Mouse (Mus musculus) embryo, embryonic 11.5 days (tissue): ENCODE results near the gene Phox2a.

Experiments
- DNase-seq: peaks from one replicate; pipeline ENCODE4 v3.0.0-alpha.2; 2012; ENCODE audit warnings: low read depth, low spot score

The Phox2a gene

DNA sequence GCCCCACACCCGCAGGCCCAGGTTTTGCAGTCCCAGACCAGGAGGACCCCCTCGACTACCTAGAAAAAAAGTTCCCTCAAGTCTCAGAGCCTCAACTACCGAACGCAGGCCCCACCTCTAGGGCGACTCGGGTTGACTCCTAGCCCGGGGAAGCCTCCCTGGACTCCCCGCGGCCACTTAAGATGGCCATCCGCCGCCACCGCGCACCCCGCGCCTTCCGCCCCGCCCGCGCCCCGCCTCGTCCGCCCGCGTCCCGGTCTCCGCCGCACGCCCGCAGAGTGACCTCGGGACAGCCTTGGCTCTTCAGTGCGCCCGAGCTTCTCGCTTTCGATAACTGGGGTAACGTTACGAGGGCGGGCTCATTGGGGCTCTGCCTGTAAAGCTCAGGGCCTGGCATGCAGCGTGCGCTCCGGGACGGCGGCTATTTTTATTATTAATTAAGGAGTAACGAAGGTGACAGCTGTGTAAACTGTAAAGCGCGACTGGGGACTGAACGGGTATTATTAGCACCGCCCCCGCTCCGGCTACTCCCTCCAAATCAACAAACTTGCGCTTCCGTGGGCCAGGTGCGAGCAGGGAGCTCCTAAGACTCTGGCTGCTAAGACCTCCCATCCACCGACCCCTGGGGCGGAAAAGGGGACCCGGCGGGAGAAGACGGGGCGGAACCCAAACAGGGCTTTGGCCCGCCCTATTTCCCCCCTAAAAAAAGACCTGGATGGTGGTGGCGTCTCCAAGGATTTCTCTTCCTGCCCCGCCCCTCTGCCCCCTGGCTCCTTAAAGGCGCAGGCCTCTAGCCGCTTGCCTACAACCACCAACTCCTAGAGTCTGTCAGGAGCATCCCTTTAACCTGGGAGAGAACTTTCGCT is 19.7 kb downstream of the Phox2a start, which contains the start of gene Inppl1:
TSS of gene Inppl1 (minus strand) at position 624 of the 866 bp plus-strand sequence.
- DNase-seq: peak; percentile 80

DNA sequence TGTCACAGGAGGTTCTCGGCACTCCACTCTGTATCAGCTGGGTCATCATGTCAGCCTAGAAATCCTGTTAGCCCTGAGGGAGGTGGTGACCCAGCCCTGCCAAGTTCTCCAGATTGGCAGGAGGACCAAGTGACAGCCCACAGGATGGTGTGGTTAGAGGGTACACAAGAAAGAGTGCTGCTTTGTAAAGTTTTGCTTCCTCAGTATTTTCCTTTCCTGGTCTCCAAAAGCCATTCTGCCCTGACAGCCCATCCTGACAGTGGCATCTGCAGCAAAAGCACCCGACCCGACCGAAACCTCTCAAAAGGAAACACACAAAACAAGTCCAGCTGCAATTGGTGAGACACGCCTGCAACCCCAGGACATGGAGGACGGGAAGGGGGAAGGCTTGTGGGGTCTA is 26.1 kb downstream of the Phox2a start:
- DNase-seq: no peak

DNA sequence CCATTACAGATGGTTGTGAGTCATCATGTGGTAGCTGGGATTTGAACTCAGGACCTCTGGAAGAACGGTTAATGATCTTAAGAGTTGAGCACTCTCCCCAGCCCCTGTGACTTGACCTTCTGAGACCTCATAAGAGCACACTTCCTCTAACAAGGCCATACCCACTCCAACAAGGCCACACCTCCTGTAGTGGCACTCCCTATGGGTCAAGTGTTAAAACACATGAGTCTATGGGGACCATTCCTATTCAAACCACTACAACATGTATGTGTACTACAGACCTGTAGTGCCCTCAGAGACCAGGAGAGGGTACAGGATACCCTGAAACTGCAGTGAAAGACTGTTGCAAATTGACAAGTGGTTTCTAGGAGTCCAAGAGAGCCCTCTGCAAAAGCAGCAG is 29.8 kb downstream of the Phox2a start:
- no peak for DNase-seq

DNA sequence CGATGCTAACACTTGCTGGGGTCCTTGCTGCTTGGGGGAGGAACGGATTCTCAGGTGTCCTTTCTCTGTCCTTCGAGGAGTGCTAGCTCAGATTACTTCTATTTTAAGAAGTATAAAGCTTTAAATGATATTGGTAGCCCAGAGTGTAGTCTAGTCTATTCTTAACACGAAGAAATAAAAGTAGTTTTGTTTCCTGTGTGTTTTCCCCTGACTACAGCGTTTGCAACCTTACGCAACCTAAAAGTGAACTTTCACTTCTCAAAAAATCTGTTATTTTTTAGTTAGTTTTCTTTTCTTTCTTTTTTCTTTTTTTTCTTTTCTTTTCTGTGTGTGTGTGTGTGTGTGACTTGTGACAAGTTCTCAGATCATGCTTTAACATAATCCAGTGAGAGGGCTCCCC is 33.6 kb downstream of the Phox2a start:
- DNase-seq: no peak

DNA sequence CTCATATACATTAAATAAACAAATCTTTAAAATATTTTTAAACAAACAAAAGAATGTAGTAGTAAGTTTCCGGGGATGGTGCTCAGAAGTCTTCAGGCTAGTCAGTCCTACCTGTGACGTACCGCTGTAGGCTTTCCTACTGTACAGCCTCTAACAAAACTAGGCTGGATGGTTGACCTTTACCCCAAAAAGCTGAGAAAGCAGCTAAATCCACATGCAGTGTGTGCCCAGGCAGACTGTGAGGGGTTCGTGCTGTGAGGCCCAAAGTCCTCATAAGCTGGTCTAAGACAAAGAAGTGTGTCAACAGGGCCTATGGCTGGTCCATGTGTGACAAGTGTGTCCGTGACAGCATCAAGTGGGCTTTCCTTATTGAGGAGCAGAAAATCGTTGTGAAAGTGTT is 34.7 kb downstream of the Phox2a start:
- DNase-seq: no peak

DNA sequence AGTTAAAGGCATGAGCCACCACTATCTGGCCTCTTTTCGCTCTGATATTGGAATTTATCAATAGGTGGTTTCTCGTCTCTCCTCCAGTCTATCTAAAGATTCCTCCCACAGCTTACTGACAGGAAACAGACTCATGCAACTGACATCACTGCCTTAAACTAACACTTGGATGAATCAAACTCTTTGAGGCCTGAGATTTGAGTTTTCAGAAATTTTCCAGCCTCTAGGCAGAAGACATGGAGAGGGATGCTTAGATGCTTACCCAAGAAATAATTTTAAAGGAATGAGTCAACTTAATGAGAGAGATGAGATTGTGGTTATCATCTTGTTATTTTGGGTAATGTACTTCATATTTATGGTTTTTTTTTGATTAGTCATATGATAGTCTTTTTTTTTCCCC is 35.7 kb downstream of the Phox2a start:
- DNase-seq: no peak

DNA sequence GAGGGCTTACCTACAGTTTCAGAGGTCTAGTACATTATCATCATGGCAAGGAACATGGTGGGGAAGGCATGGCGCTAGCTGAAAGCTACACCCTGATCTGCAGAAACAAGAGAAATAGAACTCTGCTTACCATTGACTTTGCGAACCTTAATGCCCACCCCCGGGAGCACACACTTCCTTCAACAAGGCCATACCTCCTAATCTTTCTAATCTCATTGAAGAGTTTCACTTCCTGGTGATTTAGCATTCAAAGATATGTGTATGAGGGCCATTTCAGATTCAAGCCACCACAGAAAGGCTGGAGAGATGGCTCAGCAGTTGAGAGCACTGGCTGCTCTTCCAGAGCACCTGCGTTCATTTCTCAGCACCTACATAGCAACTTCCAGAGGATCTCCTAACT is 39.0 kb downstream of the Phox2a start, which contains the start of gene Folr2:
TSS of gene Folr2 (minus strand) at position 101 of the 400 bp plus-strand sequence.
- DNase-seq: no peak

DNA sequence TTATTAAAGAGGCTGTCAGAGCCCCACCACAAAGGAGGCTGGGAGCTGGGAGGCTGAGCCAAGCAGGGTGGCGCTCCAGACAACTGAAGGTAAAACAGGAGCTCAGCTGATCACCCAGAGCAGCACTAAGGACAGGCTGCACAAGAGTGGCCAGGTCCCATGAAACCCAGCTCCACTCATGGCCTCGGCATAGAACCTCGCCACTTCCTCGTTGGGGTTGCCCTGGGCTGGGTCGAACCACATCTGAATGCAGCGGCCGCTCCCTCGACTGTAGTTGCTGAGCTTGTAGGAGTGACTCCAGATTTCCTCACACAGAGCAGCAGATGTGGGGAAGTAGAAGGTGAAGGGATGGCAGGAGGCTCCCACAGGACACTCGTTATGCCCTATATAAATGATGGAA is 40.2 kb downstream of the Phox2a start:
- no peak for DNase-seq

DNA sequence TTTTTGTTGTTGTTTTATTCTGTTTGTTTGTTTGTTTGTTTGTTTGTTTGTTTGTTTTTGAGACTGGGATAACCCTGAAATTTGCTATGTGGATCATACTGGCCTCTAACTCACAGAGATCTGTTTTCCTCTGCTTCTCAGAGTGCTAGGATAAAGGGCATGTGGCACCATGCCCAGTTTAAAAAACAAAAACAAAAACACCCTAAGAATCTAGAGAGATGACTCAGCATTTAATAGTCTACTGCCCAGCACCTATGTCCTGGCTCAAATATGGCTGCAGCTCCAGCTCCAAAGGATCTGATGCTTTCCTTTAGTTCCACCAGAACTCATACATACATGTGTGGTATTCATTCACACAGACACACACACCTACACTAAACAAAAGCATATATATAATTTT is 42.9 kb downstream of the Phox2a start:
- DNase-seq: no peak

DNA sequence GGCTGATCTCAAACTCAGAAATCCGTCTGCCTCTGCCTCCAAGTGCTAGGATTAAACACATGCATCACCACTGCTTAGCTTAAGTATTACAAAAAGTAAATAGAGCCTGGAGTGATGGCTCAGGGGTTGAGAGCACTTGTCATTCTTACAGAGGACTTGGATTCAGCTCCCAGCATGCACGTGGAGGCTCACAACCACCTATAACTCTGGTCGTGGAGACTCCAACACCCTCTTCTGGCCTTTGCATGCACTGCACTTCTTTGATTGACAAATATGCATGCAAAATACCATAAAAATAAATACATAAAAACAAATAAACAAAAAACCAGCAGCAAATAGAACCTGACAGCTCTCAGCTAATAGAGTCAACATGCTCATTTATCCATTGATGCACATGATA is 44.2 kb downstream of the Phox2a start:
- DNase-seq: no peak

DNA sequence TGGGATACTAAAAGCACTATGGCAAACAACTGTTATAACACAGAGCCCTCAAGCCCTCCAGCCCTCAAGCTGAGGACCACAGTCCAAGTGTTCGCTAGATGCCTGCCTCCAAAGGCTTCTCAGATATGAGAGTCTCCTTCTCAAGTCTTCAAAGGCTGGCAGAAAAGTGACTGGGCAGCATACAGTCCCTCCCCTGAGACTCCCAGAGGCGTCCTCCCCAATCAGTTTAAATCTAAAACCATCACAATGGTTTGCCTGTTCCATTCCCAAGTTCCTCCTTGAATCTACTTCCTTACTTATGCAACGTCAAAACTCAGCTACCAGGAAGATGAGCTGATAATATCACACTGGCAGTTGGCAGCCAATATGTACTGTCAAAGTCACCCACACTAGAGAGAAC is 45.3 kb downstream of the Phox2a start, which contains the start of gene Anapc15:
TSS of gene Anapc15 (plus strand) at position 301 of the 400 bp plus-strand sequence.
- no peak for DNase-seq

DNA sequence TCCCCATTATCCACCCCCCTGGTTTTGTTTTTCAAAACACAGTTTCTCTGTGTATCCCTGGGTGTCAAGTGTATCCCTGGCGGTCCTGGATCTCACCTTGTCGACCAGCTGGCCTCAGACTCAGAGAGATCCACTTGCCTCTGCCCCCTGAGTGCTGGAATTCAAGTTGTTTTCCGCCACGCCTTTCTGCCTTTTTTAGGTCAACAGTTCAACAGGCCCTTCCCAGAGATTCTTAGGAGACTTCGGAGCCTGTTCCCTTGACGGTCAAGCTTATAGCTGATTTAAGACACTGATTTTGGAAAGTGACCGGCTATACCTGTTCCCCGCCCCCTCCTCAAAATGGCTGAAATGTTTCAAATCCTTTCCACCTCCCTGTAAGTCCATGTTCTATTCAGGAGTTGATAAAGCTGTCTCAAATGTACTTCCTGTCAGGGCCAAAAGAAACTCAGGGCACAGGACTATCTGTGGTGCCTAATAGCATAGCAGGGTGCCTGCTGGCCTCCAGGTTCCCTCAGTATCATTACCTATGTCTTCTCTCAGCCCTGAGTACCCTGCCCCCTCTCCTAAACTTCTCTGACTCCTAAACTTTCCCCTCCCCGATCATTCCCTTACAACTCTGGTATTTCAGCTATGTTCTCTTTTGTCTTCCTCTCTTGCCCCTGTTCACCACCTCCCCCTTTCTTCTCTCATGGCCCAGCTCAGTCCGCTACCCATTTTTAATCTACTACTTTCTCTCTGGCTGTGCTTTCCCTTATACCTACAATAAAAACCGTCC is 48.6 kb downstream of the Phox2a start:
- no peak for DNase-seq

DNA sequence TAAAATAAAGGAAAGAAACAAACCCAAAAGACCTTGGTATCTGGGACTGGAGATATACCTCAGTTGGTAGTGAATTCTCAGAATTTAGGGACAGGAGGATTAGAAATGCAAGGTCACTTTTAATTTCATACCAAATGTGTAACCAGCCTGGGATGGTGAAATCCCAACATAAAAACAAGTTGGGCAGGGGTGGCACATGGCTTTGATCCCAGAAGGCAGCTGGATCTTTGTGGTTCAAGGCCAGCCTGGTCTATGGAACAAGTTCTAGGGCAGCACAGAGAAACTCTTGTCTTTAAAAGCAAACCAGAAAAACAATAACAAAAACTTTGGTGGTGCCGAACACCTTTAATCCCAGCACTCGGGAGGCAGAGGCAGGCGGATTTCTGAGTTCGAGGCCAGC is 49.4 kb downstream of the Phox2a start:
- DNase-seq: no peak

DNA sequence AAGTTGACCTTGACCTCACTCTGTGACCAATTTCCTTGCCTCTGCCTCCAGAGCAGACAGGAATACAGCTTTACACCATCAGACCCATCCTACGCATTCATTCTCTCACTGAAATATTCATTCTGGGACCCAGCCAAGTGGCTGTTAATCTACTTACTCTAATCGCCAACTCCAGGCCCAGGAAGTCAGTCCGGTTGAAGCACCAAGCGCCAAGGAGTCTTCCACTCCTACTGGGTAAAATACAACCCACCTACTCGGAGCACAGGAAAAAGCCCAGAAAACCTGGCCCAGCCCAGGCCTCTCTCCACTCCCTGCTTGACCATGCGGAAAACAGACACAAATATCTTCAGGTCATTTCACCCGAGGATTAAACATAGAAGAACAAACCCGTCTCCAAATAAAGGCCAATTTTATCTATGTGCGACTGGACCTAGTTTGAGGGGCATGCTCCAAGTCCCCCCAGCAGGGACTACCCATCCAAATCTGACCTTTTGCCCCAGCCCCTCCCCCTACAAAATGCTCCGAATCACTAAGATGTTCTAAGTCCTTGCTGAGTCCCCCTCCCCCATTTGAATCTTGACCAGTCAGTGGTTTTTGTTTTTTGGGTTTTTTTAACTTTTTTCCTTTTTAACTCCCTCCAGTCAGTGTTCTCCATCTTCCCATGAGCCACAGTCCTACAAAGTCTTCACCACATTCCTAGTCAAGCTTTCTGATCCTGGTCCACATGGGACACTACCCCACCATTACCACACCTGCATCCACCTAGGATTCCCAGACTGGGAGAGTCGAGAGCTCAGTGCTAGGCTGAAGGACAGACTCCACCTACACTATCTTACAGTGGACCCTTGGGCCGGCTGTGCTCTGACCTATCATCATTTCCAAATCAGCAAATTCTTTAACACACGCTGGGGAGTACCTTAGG is 50.4 kb downstream of the Phox2a start:
- DNase-seq: no peak

DNA sequence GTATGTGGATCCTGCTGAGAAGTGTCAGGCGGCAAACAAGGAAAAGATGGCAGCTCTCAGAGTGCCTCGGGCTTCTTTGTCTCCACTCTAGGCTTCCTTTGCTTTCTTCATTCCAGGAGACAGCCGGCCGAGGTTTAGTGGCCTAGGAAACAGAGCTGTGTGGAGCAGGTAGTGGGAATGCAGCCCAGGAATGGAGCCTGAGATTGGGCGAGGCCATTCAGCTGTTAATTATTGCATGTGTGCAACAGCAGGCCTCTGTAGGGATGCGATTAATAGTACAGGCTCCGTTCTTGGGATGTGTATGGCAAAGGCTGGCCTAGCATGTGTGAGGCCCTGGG is 51.0 kb downstream of the Phox2a start:
- no peak for DNase-seq

DNA sequence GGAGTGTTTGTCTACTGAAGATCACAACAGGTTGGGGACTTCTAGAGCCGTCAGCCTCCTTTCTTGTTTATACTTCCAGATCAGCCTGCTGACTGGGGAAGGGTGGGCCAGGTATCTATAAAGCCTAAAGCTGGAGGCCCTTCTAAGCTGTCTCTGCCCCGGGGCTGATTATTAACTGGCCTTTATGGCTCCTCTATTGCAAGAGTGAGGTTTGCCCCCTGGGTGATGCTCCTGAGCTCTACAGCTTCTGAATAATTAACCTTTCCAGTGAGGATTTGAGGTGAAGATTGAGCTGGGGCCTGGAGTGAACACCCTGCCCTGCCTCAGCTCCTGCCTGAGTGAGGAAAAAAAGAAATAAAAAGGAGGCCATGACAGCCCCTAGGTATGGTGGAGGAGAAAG is 52.5 kb downstream of the Phox2a start, which contains the start of gene Folr1:
TSS of gene Folr1 (minus strand) at position 160 of the 400 bp plus-strand sequence.
- DNase-seq: no peak

DNA sequence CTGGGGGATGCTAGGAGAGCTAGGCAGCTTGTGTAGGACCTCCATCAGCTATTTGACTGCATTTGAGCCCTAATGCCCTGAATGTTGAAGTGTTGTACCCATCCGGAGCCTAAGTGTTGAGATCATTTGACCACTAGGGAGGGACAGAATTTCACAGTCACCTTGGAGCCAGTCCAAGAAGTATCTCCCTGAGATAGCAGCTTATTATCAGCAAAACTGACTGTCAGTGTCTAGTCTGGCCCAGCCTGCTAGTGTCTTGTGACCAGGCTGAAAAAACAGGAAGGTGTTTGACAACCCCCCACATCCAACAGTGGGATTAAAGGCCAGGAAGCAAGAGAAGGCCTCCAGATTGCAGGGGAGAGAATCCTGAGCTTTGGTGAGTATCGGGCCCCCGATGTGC is 53.2 kb downstream of the Phox2a start:
- no peak for DNase-seq
